Mouse (Mus musculus) heart, postnatal 0 days (tissue): Measurements from ENCODE around the gene Tmem86b.

Experiments
- CTCF ChIP-seq: IDR thresholded peaks from 2 replicates; pipeline ENCODE4 v1.5.1; 2016; ENCODE audit warnings: antibody characterized with exemption, control low read depth, low read depth
- EP300 ChIP-seq: IDR thresholded peaks from 2 replicates; pipeline ENCODE4 v1.6.1; 2016; ENCODE audit warnings: antibody characterized with exemption, low read depth

- TF ChIP-seq EP300, result no peak
- TF ChIP-seq CTCF, result no peak
Observed at GRCm38 (mm10) chr7:4612386-4612785, 18.8 kb downstream of the Tmem86b start.
